Mouse (Mus musculus) erythroblast, embryonic 14.5 days (primary cell): ENCODE measurements around the gene Crnkl1.

Experiments used
- GATA1 ChIP-seq: IDR thresholded peaks from 2 replicates; pipeline ENCODE4 v1.6.1; 2012; ENCODE audit warnings: low read length, inconsistent platforms, mixed read lengths
- TAL1 ChIP-seq: IDR thresholded peaks from 3 replicates; pipeline ENCODE4 v1.6.1; 2012; ENCODE audit warnings: low read length, inconsistent platforms, mixed read lengths

- no peak for TF ChIP-seq TAL1
- no peak for TF ChIP-seq GATA1
Measured at GRCm38 (mm10) chr2:145871308-145871707, 63.5 kb downstream of the Crnkl1 start.
